Mouse (Mus musculus) activated CD4-positive, CD25-positive, alpha-beta regulatory T cell, adult 4 months (primary cell): ENCODE results near the gene Tanc1. TPM values are rescaled to one million over a fixed set of nuclear protein-coding genes. Genes with fewer than 3 reads are reported as not detected.
A peak's percentile ranks its signal among the peaks of the same experiment; 100 is the strongest.
"Not testable (repeated sequence)": the region's sequence is repeated elsewhere in the genome, so short reads cannot be mapped to it uniquely, and the experiment has no call there.

ENCODE experiments used
- ATAC-seq: one replicate; pipeline ENCODE4 v1.8.0; 2017
- polyA plus RNA-seq, 2 experiments: library from polyadenylated mRNA; unstranded; fragments of 100-300 nt; shearing (Covaris generic); gene quantifications; one replicate each; pipeline ENCODE4 v1.2.1; 2017

Gene Tanc1
- polyA plus RNA-seq, 2 experiments from 2014 or later, result 7.2 to 8.7 TPM

DNA sequence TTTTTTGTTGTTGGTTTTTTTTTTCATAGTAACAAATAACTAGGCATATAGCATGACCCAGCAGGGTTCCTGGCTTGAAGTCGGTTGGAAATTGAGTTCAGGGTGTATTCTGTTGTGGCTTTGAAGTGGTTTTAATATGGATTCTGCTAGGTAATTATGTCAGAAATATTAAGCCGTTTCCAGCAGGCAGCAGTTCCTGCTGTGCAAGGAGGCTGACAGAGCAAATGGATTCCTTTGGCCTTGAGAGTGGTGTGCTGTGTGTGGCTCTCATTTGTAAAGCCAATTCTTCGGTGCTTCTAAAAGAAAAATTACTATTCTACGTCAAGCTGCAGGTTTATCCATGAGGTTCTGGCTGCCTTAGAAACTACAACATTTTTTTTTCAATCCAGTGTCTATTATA lies 228.3 kb downstream of the Tanc1 start:
- no peak for ATAC-seq

DNA sequence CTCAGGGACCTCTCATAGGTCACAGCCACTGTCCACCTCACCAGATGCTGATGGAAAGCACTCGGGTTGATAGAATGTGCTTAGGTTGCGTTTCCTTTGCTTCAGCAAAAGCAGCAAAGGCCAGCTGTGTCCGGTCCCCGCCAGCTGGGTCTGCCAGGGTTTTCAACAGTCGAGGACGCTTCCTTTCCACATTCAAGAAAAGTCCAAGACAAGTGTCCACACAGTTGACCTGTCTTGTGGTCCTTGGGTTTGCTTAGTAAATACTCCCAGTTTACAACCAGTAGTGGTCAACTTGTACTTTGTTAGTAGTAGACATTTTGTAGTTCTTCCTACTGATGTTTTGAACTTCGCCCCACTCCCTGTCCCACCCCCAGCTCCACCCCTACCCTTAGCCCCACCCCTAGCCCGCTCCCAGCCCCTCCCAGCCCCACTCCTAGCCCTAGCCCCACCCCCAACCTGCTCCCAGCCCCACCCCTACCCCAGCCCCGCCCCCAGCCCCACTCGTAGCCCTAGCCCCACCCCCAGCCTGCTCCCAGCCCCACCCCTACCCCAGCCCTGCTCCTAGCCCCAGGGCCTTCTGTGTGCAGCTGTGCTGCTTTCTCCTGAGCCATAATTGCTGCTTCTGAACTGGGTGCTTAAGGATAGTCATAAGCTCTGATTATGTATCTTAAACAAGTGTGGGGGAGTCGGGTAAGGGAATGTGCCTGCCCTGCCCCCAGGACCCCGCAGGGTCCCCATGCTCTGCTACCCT lies 229.5 kb downstream of the Tanc1 start:
- no peak for ATAC-seq

- ATAC-seq, result no peak
Measured at GRCm38 (mm10) chr2:59841944-59842343, 230.1 kb downstream of the Tanc1 start.

- ATAC-seq, result no peak
Measured at GRCm38 (mm10) chr2:59842556-59843008, 230.7 kb downstream of the Tanc1 start.

DNA sequence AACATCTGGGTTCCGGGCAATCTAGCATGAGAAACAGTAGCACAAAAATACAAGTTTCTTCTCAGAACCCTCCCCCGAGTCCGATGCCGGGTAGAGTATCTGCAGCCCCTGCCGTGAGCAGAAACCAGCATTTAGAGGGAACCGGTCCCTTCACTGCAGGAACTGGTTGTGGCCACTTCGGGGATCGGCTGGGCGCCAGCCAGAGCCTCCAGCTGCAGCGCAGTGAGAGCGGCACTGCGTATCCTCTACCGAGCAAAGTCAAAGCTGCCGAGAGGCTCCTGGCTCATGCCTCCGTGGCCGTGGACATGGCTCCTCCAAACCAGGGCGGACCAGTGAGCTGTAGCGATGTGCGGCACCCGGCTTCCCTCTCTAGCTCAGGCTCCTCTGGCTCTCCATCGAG lies 231.3 kb downstream of the Tanc1 start:
- ATAC-seq, result no peak

DNA sequence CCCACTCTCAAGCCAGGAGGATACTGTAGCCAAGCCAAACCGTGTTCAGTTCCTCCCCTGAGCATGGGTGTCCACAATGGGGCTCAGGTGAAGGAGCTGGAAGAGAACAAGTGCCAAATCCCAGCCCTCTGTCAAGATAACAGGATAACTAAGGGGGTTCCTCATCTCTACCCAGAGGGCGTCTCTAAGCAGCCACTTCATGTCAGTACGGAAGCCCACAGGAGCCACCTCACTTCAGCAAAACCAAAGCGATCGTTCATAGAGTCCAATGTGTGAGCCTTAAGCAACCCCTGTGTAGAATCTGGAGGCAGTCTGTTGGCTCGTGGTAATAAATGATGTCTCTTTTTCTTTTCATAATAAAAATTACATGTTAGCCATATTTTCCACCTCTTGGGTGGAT lies 232.0 kb downstream of the Tanc1 start:
- ATAC-seq, result no peak

GRCm38 (mm10) chr2:59851885-59852284 lies 240.0 kb downstream of the Tanc1 start:
- ATAC-seq, result not testable (repeated sequence)

DNA sequence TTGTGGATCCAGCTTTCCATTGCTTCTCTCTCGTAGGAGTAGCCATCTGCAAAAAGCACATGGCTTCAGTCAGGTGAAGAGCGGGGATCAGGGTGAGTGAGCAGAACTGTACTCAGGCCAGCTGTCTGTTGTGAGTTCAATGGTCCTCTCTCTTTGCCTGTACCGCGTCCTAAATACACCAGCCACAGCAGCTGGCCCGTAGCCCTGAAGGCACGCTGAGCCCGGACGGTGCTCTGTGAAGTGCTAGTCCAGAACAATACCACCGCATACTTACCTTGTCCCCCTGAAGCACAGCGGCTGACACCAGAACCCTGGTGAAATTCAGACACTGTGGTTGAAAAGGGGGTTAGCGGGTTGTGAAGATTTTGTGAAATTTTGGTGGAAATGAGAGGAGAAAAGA lies 241.1 kb downstream of the Tanc1 start:
- ATAC-seq, result no peak

- ATAC-seq, result no peak
Measured at GRCm38 (mm10) chr2:59853543-59853942, 241.7 kb downstream of the Tanc1 start.

- no peak for ATAC-seq
Measured at GRCm38 (mm10) chr2:59854363-59854762, 242.5 kb downstream of the Tanc1 start.

DNA sequence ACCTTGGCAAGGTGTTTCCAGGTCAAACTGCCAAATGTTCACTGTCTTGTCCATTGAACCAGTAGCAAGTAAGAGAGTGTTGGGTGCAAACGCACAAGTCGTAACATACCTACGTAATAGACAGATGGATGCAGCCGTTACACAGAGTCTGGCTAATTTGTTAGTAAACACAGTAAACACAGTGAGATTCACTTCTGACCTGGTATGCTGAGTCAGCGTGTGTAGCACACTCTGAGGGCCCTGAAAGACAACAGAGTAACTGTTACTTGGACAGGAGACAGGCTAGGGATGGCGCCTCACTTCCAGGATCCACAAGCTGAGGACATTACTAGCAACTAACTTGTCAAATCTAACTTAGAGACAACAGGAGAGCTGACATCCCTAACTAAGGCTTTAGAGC lies 250.8 kb downstream of the Tanc1 start:
- no peak for ATAC-seq

DNA sequence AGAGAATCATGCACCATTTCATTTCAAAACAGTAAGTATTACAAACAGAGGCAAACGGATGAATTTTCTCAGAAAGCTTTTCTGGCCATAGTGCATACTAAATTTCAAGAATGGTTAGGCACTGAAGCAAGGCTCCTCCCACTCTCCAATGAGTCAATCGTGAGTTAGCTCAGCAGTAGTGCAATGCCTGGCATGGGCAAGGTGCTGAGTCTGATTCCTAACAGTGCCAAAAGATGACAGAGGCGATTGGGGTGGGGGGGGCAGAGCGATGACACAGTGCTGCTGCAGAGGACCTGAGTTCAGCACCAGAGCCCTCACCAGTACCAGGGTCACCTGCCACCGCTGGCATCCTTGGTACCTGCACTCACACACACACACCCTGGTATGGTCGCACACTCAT lies 258.7 kb downstream of the Tanc1 start:
- no peak for ATAC-seq

DNA sequence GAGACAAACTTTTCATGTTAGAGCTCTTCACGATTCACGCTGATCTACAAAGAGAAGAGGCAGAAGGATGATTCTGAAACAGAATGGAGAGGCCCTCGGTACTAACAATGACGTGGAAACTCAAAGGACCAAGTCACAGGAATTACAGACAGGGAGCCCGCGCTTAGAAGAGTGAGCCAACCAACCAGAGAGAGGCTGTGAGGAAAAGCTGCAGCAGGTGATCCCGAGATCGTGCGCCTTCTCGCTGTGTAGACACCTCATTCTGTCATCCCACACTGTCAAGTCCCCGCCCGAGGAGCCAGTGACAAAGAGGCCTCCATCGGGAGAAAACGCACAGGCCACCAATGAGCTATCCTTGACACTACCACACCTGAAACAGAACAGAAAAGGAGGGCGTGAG lies 264.6 kb downstream of the Tanc1 start:
- ATAC-seq, result no peak

DNA sequence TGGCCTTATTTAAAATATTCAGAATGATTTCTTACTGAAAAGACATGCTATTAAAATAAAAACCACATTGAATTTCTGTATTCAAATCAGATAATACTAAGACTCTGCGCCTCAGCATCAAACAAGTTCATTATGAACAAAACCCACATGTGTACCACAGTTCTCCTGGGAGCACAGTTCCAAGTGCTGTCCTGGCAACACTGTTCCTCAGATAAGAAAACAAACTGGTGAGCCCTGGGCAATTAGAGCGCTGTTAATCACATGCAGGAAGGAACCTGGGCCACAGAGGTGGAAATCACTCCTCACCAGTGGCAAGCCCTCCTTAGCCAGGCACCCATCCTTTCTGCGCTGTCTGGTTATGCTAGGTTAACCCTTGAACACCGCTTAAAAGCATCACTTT lies 265.5 kb downstream of the Tanc1 start:
- ATAC-seq, result no peak

- no peak for ATAC-seq
Measured at GRCm38 (mm10) chr2:59878221-59878620, 266.4 kb downstream of the Tanc1 start.

DNA sequence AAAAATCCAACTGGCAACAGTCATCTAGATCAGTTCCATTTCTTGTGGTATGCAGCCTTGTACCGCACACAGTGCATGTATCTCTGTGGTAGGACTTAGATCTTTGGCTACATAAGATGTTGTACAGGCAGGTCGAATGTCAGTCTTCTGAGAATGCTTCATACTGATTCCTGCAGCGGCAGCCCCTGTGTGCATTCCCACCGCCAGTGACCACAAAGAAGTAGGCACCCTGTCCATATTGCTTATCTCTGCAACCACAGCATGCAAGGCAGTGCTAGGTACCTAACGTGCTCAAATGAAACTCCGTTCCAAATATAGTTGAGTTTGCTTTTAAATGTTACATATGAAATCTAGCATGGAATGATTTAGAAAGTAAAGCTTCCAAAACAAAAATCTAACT lies 269.6 kb downstream of the Tanc1 start:
- ATAC-seq, result no peak

- ATAC-seq, result peak; percentile 96
Measured at GRCm38 (mm10) chr2:59881831-59882741, 270.2 kb downstream of the Tanc1 start, which contains the start of gene Wdsub1. Gene Wdsub1, minus strand, starts transcription at chr2:59882591.

DNA sequence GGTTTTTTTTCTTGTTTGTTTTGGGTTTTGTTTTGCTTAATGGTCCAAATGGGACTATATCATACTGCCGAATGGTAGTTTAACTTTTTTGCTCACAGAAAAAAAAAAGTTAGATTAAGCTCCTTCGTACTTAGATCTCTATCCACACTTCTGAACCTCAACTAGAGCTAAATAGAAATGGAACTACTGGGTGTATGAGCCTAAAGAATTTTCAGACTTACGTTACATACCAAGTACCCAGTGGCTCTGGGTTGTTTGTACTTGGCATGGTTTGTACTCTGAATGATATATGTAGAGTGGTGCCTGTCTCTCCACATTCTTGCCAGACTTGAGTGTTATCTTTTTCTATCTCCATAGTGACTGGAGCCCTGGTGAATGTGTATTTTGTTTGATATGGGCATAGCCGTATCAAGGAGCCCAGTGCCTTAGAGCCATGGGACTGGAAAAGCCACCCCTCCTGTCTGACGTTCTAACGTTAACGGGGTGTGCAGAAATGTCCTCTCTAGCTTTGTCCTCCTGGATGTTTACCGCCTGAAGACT lies 271.0 kb downstream of the Tanc1 start:
- peak; percentile 3 for ATAC-seq

GRCm38 (mm10) chr2:59889699-59890098 lies 277.9 kb downstream of the Tanc1 start:
- no peak for ATAC-seq
